Mouse (Mus musculus): Measurements from ENCODE around the gene Psme1.

DNA sequence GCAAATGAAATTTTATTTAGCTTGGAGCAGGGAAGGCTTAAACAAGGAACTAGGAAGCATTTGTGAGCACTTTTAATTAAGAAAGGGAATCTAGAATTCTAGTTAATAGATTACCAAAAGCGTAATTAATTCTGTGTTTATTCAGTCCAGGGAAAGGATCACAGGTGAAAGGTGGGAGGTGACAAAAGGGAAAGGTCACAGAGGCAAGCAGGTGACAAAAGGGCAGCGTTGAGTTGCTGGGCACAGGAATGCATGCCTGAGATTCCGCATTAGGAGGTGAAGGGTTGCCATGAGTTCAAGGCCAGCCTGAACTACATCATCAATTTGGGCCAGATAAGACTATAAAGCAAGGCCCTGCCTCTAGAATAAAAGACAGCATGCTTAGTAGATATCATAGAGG lies 10.4 kb upstream of the Psme1 start:
- TF ChIP-seq CTCF (IDR thresholded peaks at IDR 0.05; ENCODE audit: low read depth, low read length) (no peak), POLR2A (IDR thresholded peaks at IDR 0.05; ENCODE audit: insufficient read depth, low read length) (no peak), EP300 (IDR thresholded peaks at IDR 0.05; ENCODE audit: insufficient read depth, low read depth, low read length) (no peak)
